Mouse (Mus musculus) liver, postnatal 0 days (tissue): ENCODE results near the gene Atpif1.

Experiments used
- CTCF ChIP-seq: sonication (generic); IDR thresholded peaks from 2 replicates; pipeline ENCODE4 v1.5.1; 2016; ENCODE audit warnings: antibody characterized with exemption, low read depth
- EP300 ChIP-seq: IDR thresholded peaks from 2 replicates; pipeline ENCODE4 v1.6.1; 2016; ENCODE audit warnings: antibody characterized with exemption, low read depth, mild to moderate bottlenecking

GRCm38 (mm10) chr4:132484231-132484630 is 49.2 kb downstream of the Atpif1 start:
- no peak for TF ChIP-seq CTCF
- TF ChIP-seq EP300: no peak
